Mouse (Mus musculus): ENCODE data around the gene 4933425L06Rik.

GRCm38 (mm10) chr13:105132776-105133175, 50.9 kb downstream of the 4933425L06Rik start:
- TF ChIP-seq POLR2A (IDR thresholded peaks at IDR 0.05; ENCODE audit: insufficient read depth, low read depth, low read length) = no peak
- no peak for TF ChIP-seq CTCF (IDR thresholded peaks at IDR 0.05; ENCODE audit: insufficient read depth, low read depth, low read length)
